Mouse (Mus musculus): ENCODE measurements around the gene 9530053A07Rik. TPM values are rescaled to one million over a fixed set of nuclear protein-coding genes. Genes with fewer than 3 reads are reported as not detected.
"Not testable (repeated sequence)": the region's sequence is repeated elsewhere in the genome, so short reads cannot be mapped to it uniquely, and the experiment has no call there.

Gene 9530053A07Rik
- total and polyA plus RNA-seq, 2 experiments from 2014 or later = 0.05 to 0.19 TPM

DNA sequence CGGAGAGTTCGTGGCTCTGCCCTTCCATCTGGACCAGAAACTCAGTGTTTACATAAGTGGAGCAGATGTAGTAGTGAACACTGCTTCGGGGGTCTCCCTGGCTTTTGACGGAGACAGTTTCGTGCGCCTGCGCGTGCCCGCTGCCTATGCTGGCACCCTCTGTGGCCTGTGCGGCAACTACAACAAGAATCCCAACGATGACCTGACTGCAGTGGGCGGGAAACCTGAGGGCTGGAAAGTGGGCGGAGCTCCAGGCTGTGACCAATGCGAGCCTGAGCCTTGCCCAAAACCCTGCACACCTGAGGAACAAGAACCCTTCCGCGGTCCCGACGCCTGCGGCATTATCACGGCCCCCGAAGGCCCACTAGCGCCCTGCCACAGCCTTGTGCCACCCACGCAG, 24.6 kb upstream of the 9530053A07Rik start:
- H3K36me3 ChIP-seq (ENCODE audit: insufficient read depth, low read length) = no peaks in the 10 kb centered on the region

DNA sequence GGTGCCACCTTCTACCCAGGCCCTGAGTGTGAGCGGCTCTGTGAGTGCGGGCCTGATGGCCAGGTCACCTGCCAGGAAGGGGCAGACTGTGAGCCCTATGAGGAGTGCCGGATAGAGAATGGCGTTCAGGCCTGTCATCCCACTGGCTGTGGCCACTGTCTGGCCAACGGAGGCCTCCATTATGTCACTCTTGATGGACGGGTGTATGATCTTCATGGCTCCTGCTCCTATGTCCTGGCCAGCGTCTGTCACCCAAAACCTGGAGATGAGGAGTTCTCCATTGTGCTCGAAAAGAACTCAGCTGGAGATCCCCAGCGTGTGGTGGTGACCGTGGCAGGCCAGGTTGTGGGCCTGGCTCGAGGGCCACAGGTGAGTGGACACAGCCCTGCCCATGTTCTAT, 23.0 kb upstream of the 9530053A07Rik start:
- no peak for DNase-seq (ENCODE audit: low spot score)
- ATAC-seq = no peak
- Histone ChIP-seq H3K27me3 (ENCODE audit: insufficient read depth, low read length) (no peaks in the 10 kb centered on the region), H3K4me2 (ENCODE audit: low read depth, low read length) (no peak overlapping the region), H3K36me3 (ENCODE audit: insufficient read depth, low read length) (no peaks in the 10 kb centered on the region), H3K27ac (no peak overlapping the region), H3K9ac (replicated peaks; ENCODE audit: low read length) (no peak overlapping the region), H3K4me1 (ENCODE audit: insufficient read depth, low read length) (no peaks in the 10 kb centered on the region), H3K4me3 (ENCODE audit: low read length) (no peak overlapping the region), H3K9me3 (ENCODE audit: low read length) (no peaks in the 10 kb centered on the region)
- TF ChIP-seq CTCF (IDR thresholded peaks at IDR 0.05; ENCODE audit: low read depth) = no peak
- 89% methylated on average over 11 of the region's 11 CpGs for WGBS

More for the DNA sequence above, 24.6 kb upstream of the 9530053A07Rik start:
- H3K9ac ChIP-seq (replicated peaks; ENCODE audit: low read length) = no peak overlapping the region
- no peaks in the 10 kb centered on the region for H3K27me3 ChIP-seq (ENCODE audit: insufficient read depth, low read length)
- TF ChIP-seq CTCF (IDR thresholded peaks at IDR 0.05; ENCODE audit: low read depth) = peak; percentile 56
- no peak overlapping the region for H3K27ac ChIP-seq
- DNase-seq (ENCODE audit: low spot score) (peak; percentile 63), ATAC-seq (peak; percentile 89)
- no peaks in the 10 kb centered on the region for H3K4me1 ChIP-seq (ENCODE audit: insufficient read depth, low read length)
- H3K4me2 ChIP-seq (ENCODE audit: low read depth, low read length) = peak overlapping the region; percentile 46
- H3K9me3 ChIP-seq (ENCODE audit: low read length) = no peaks in the 10 kb centered on the region
- H3K4me3 ChIP-seq (ENCODE audit: low read length) = peak overlapping the region; percentile 11; the same call in 1 of the 2 replicates
- WGBS = 6% methylated on average over 23 of the region's 23 CpGs

DNA sequence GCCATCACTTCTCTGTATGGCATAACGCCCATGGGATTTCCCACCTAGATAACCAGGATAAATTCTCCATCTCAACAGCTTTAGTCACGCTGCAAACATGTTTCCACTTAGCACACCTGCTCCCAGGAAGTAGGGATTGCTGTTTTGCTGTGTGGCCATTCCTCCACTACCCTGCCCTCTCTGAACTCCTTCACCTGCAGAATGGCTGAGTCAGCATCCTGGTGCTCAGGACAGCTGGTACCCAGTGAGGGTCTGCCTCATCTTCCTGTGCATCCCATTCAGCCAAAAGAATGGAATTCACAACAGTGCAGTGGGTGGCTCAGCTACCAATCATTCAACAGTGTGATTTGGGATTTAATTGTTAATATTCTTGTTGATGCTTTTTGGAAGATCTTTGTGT, 14.6 kb upstream of the 9530053A07Rik start:
- Histone ChIP-seq H3K9me3 (ENCODE audit: low read length) (no peaks in the 10 kb centered on the region), H3K27ac (no peak overlapping the region), H3K4me1 (ENCODE audit: insufficient read depth, low read length) (no peaks in the 10 kb centered on the region), H3K27me3 (ENCODE audit: insufficient read depth, low read length) (no peaks in the 10 kb centered on the region), H3K4me2 (ENCODE audit: low read depth, low read length) (no peak overlapping the region), H3K4me3 (ENCODE audit: low read length) (no peak overlapping the region), H3K9ac (replicated peaks; ENCODE audit: low read length) (no peak overlapping the region), H3K36me3 (ENCODE audit: insufficient read depth, low read length) (no peaks in the 10 kb centered on the region)
- ATAC-seq (no peak), DNase-seq (ENCODE audit: low spot score) (no peak)
- TF ChIP-seq CTCF (IDR thresholded peaks at IDR 0.05; ENCODE audit: low read depth) = no peak
- 82% methylated on average over 2 of the region's 2 CpGs for WGBS

DNA sequence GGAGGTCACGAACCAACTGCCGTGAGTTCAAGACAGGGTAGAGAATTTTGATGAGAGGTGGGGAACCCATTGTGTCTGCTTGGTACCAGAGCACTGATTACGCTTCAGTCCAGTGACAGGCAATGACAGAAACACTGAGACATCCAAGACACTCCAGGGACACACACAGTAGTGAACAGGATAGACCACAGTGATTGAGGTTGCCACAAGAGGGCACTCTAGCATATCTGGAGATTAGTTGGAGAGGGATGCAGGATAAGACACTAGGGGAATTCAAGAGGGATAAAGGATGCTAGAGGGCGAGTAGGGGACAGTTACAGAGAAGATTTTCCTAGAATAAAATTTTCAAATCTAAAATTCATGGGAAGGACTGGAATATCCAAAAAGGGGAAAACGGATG, 8.3 kb downstream of the 9530053A07Rik start:
- Histone ChIP-seq H3K36me3 (ENCODE audit: insufficient read depth, low read length) (no peaks in the 10 kb centered on the region), H3K27ac (no peak overlapping the region), H3K9ac (replicated peaks; ENCODE audit: low read length) (no peak overlapping the region), H3K9me3 (ENCODE audit: low read length) (no peaks in the 10 kb centered on the region), H3K27me3 (ENCODE audit: insufficient read depth, low read length) (no peaks in the 10 kb centered on the region), H3K4me1 (ENCODE audit: insufficient read depth, low read length) (no peaks in the 10 kb centered on the region), H3K4me3 (ENCODE audit: low read length) (no peak overlapping the region), H3K4me2 (ENCODE audit: low read depth, low read length) (no peak overlapping the region)
- DNase-seq (ENCODE audit: low spot score) (peak; percentile 72), ATAC-seq (peak; percentile 63; the same call in 1 of the 2 replicates)
- peak; percentile 78 for TF ChIP-seq CTCF (IDR thresholded peaks at IDR 0.05; ENCODE audit: low read depth)
- WGBS = 53% methylated on average over 5 of the region's 5 CpGs

DNA sequence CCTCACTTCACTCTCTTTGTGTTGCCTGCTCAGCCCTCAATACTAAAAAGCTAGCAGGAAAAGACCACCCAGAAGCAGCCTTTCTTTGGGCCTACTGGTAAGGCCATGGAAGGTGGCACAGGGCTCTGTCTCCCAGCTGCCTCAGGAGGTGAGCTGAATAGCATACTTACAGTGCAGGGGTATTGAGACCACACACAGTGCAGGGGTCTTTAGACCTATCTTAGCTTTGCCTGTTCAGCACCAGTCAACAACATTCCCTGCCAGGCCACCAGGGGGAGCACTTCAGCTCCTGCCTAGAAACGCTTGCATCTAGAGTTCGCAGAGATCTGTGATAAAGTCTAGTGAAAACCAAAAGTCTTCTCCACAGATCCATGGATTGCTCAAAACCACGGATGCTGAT, 19.0 kb downstream of the 9530053A07Rik start:
- ATAC-seq = peak; percentile 82
- H3K9ac ChIP-seq (replicated peaks; ENCODE audit: low read length) = no peak overlapping the region
- H3K4me1 ChIP-seq (ENCODE audit: insufficient read depth, low read length) = no peaks in the 10 kb centered on the region
- H3K4me3 ChIP-seq (ENCODE audit: low read length) = no peak overlapping the region
- H3K27ac ChIP-seq = no peak overlapping the region
- no peak overlapping the region for H3K4me2 ChIP-seq (ENCODE audit: low read depth, low read length)
- DNase-seq (ENCODE audit: low spot score) = peak; percentile 69
- H3K9me3 ChIP-seq (ENCODE audit: low read length) = 0 out of 2 replicates have a peak, but pooled peaks cover 3% of the 10 kb centered on the region
- TF ChIP-seq CTCF (IDR thresholded peaks at IDR 0.05; ENCODE audit: low read depth) = peak; percentile 84
- H3K27me3 ChIP-seq (ENCODE audit: insufficient read depth, low read length) = no peaks in the 10 kb centered on the region
- no peaks in the 10 kb centered on the region for H3K36me3 ChIP-seq (ENCODE audit: insufficient read depth, low read length)
- WGBS = 17% methylated on average over 3 of the region's 3 CpGs

DNA sequence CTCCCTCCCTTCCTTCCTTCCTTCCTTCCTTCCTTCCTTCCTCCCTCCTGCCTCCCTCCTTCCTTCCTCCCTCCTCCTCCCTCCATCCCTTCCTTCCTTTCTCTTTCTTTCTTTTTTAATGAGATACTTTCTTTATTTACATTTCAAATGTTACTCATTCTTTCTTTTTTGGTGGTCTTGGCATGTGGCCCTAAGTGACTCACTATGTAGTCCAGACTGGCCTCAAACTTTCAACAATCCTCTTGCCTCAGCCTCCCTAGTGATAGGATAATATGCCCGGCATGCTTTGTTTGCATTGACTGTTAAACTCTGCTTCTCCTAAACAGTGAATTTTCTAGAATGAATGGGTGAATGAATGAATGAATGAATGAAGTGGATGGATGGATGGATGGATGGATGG, 20.6 kb downstream of the 9530053A07Rik start:
- 95% methylated on average over 1 of the region's 1 CpGs for WGBS
- no peaks in the 10 kb centered on the region for H3K4me1 ChIP-seq (ENCODE audit: insufficient read depth, low read length)
- ATAC-seq (no peak), DNase-seq (ENCODE audit: low spot score) (no peak)
- H3K4me2 ChIP-seq (ENCODE audit: low read depth, low read length) = no peak overlapping the region
- TF ChIP-seq CTCF (IDR thresholded peaks at IDR 0.05; ENCODE audit: low read depth) = no peak
- H3K4me3 ChIP-seq (ENCODE audit: low read length) = no peak overlapping the region
- H3K9me3 ChIP-seq (ENCODE audit: low read length) = no peaks in the 10 kb centered on the region
- no peak overlapping the region for H3K9ac ChIP-seq (replicated peaks; ENCODE audit: low read length)
- no peaks in the 10 kb centered on the region for H3K36me3 ChIP-seq (ENCODE audit: insufficient read depth, low read length)
- H3K27me3 ChIP-seq (ENCODE audit: insufficient read depth, low read length) = no peaks in the 10 kb centered on the region
- no peak overlapping the region for H3K27ac ChIP-seq

DNA sequence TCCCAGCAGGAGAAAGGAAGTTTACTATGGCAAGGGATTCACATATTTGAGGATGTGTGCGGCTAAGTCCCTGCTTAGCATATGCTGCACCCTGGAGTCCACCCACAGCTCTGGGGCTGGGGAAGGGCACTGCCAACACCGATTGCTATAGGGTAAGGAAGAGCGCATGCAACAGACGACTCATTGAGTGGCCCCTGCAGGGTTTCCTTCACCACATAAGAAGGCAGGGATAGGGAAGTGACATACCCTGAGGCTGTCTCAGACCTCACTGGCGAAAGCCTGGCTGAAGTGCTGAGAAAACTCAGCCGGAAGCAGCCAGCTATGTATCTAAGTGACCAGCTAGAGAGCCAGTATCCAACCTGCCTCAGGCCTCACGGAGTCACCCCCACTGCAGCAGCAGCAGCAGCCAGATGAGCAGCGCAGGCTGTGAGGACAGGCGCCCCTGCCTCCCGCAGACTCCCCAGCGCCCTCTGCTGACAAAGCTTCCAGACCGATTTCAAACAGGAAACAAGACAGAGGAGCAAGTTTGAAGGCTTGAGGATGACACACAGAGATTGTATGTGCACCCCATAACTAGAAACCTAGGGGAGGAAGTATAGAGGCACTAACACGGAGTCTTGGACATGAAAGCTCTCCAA, 22.4 kb downstream of the 9530053A07Rik start:
- no peak overlapping the region for H3K27ac ChIP-seq

DNA sequence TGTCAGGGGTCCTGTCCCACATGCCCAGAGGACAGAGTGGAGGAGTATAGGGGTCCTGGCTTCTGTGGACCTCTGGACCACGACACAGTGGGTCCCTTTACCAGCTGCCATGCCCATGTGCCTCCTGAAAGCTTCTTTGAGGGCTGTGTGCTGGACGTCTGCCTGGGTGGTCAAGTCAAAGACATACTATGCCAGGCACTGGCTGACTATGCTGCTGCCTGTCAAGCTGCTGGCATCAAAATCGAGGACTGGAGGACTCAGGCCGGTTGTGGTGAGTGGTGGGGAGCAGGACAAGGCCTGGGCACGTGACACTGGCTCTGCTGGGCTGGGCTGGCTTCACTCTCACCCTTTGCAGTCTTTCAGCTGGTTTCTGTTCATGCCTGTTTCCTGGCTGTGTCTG, 24.3 kb downstream of the 9530053A07Rik start:
- not testable (repeated sequence) for H3K4me2 ChIP-seq (ENCODE audit: low read depth, low read length); H3K4me3 ChIP-seq (ENCODE audit: low read length); H3K4me1 ChIP-seq (ENCODE audit: insufficient read depth, low read length); H3K27me3 ChIP-seq (ENCODE audit: insufficient read depth, low read length); H3K36me3 ChIP-seq (ENCODE audit: insufficient read depth, low read length); H3K9ac ChIP-seq (replicated peaks; ENCODE audit: low read length); H3K27ac ChIP-seq; H3K9me3 ChIP-seq (ENCODE audit: low read length)
- 42% methylated on average over 5 of the region's 5 CpGs for WGBS
- ATAC-seq = peak; percentile 83
- DNase-seq (ENCODE audit: low spot score) = peak; percentile 48

More for the DNA sequence above, 22.4 kb downstream of the 9530053A07Rik start:
- H3K36me3 ChIP-seq (ENCODE audit: insufficient read depth, low read length) = no peaks in the 10 kb centered on the region
- H3K4me3 ChIP-seq (ENCODE audit: low read length) = no peak overlapping the region
- no peaks in the 10 kb centered on the region for H3K27me3 ChIP-seq (ENCODE audit: insufficient read depth, low read length)
- TF ChIP-seq CTCF (IDR thresholded peaks at IDR 0.05; ENCODE audit: low read depth) = peak; percentile 73
- DNase-seq (ENCODE audit: low spot score) (peak; percentile 54), ATAC-seq (no peak)
- H3K4me2 ChIP-seq (ENCODE audit: low read depth, low read length) = no peak overlapping the region
- 16% methylated on average over 13 of the region's 13 CpGs for WGBS
- H3K4me1 ChIP-seq (ENCODE audit: insufficient read depth, low read length) = no peaks in the 10 kb centered on the region
- H3K9me3 ChIP-seq (ENCODE audit: low read length) = no peaks in the 10 kb centered on the region
- H3K9ac ChIP-seq (replicated peaks; ENCODE audit: low read length) = no peak overlapping the region

Data from hindbrain, postnatal 0 days (tissue).